Mouse (Mus musculus) kidney, adult 2 months (tissue): ENCODE data around the gene Wdr37.

ENCODE experiments used
- CTCF ChIP-seq: fragments of 200-500 bp; conservative IDR thresholded peaks from 2 replicates; pipeline ENCODE4 v1.5.1; 2011; ENCODE audit warnings: low read depth, mild to moderate bottlenecking, control low read depth, low read length, moderate library complexity, mixed read lengths; ENCODE audit not compliant: insufficient read depth, insufficient read length
- POLR2A ChIP-seq: fragments of 200-500 bp; IDR thresholded peaks from one replicate; pipeline ENCODE4 v1.6.1; 2011; ENCODE audit warnings: low read depth, low read length, control low read depth

- TF ChIP-seq POLR2A (no peak), CTCF (no peak)
These were observed 30.8 kb downstream of the Wdr37 start for GRCm38 (mm10) chr13:8840941-8841340.
